In genomic region chr12:27341130-27341870, GRCm38 (mm10) we compare ENCODE assay signal across 9 mouse cellular contexts. TPM values are rescaled to one million over a fixed set of nuclear protein-coding genes. Genes with fewer than 3 reads are reported as not detected.
DNase-seq lines count a peak whose midpoint lies in the region; ATAC-seq and TF ChIP-seq lines count a peak whose summit lies in the region.
"Had no signal": no experiment of that assay in that cellular context is flagged by ENCODE, and none has a peak within 500 bp of the region (broad histone marks: within the 10 kb centered on the region; RNA-seq: fewer than 3 reads in every experiment).

No protein-coding gene starts in this region.

- ATAC-seq in embryonic facial prominence, embryonic 15.5 days (ENCODE audit: insufficient number of reproducible peaks, low FRiP score, low TSS enrichment, low read depth): no peak
- ATAC-seq in megakaryocyte, adult 5-6 weeks (ENCODE audit: poor library complexity, severe bottlenecking): no peak

- H3K4me1 ChIP-seq in kidney, adult 2 months (ENCODE audit: control insufficient read depth, insufficient read depth, low read length): no peaks in the 10 kb centered on the region
- peaks cover 13% of the 10 kb centered on the region; the same call in 1 of the 2 replicates for H3K4me1 ChIP-seq in embryonic facial prominence, embryonic 15.5 days
- peaks cover 22% of the 10 kb centered on the region for H3K4me1 ChIP-seq in hindbrain, embryonic 10.5 days (replicated peaks)

- TF ChIP-seq POLR2A in kidney, adult 2 months (IDR thresholded peaks at IDR 0.05; ENCODE audit: low read depth, low read length): no peak

- 0 out of 2 replicates have a peak, but pooled peaks cover 3% of the 10 kb centered on the region for H3K27me3 ChIP-seq in kidney, adult 2 months (replicated peaks; ENCODE audit: control insufficient read depth, insufficient read depth, low read length)
- no peaks in the 10 kb centered on the region for H3K27me3 ChIP-seq in embryonic facial prominence, embryonic 15.5 days
- no peaks in the 10 kb centered on the region for H3K27me3 ChIP-seq in hindbrain, embryonic 10.5 days (ENCODE audit: insufficient read depth, poor library complexity, severe bottlenecking)

- WGBS in kidney, adult 2 months: 1% methylated on average over 78 of the region's 80 CpGs
- under 1% methylated on average over 80 of the region's 80 CpGs for WGBS in embryonic facial prominence, embryonic 15.5 days
- WGBS in hindbrain, embryonic 10.5 days: under 1% methylated on average over 80 of the region's 80 CpGs

- H3K9me3 ChIP-seq in embryonic facial prominence, embryonic 15.5 days (replicated peaks): no peaks in the 10 kb centered on the region
- no peaks in the 10 kb centered on the region for H3K9me3 ChIP-seq in hindbrain, embryonic 10.5 days

- H3K36me3 ChIP-seq in kidney, adult 2 months (ENCODE audit: control insufficient read depth, insufficient read depth, low read length): no peaks in the 10 kb centered on the region
- H3K36me3 ChIP-seq in embryonic facial prominence, embryonic 15.5 days: no peaks in the 10 kb centered on the region
- peaks cover 39% of the 10 kb centered on the region for H3K36me3 ChIP-seq in hindbrain, embryonic 10.5 days

- peak overlapping the region; percentile 78 for H3K4me2 ChIP-seq in embryonic facial prominence, embryonic 15.5 days (replicated peaks)

- peak; percentile 3 for DNase-seq in kidney, adult 2 months
- no peak for DNase-seq in kidney, adult 8-10 months
- peak; percentile 68 for DNase-seq in hindbrain, embryonic 10.5 days (ENCODE audit: low spot score)
- peak; percentile 37 for DNase-seq in left cerebral cortex, adult 11 months (ENCODE audit: low spot score)
- peak; percentile 49 to 59 for DNase-seq in lung, postnatal 4 days
- peak; percentile 61 to 62 for DNase-seq in right cerebral cortex, postnatal 36 days (ENCODE audit: low spot score in 2 of 2)

- no peak overlapping the region for H3K27ac ChIP-seq in kidney, adult 2 months (ENCODE audit: insufficient read depth, low read depth, low read length)
- H3K27ac ChIP-seq in embryonic facial prominence, embryonic 15.5 days (replicated peaks): peak overlapping the region; percentile 97
- H3K27ac ChIP-seq in hindbrain, embryonic 10.5 days: peak overlapping the region; percentile 99
- H3K27ac ChIP-seq: macrophage had no signal

- peak overlapping the region; percentile 72 for H3K9ac ChIP-seq in embryonic facial prominence, embryonic 15.5 days

- H3K4me3 ChIP-seq in kidney, adult 2 months (ENCODE audit: insufficient read depth, low read depth, low read length): peak overlapping the region; percentile 27
- peak overlapping the region; percentile 82 for H3K4me3 ChIP-seq in embryonic facial prominence, embryonic 15.5 days (replicated peaks)
- H3K4me3 ChIP-seq in hindbrain, embryonic 10.5 days: peak overlapping the region; percentile 100

- no peak for TF ChIP-seq CTCF in kidney, adult 2 months (conservative IDR thresholded peaks at IDR 0.05; ENCODE audit: insufficient read depth, insufficient read length, low read depth, low read length)

RNA-seq across cellular contexts. Expression of gene Sox11, which starts 1.1 kb away (rescaled TPM):
- 0.06 and 0.08 TPM in 2 replicates for polyA plus RNA-seq in kidney, adult 2 months (2012; rRNA removed)
- polyA plus RNA-seq in embryonic facial prominence, embryonic 15.5 days (2015; fragmentation: Nextera tagmentation; extraction: Ambion mirVana): 67.4 and 75.0 TPM in 2 replicates
- polyA plus RNA-seq in hindbrain, embryonic 10.5 days (2016; fragmentation: Nextera tagmentation; extraction: Ambion mirVana): 295 and 388 TPM in 2 replicates
- total RNA-seq in megakaryocyte, adult 5-6 weeks (2015): not detected in 2 replicates
- not detected in 2 replicates for total RNA-seq in megakaryocyte, adult 5-6 weeks (2017)
- polyA plus RNA-seq: macrophage had no signal

Comparison
In these comparisons a context has a peak if more than half of its experiments do, and no peak if none do; other contexts are left out.
1. DNase-seq: peak in kidney, adult 2 months (single experiment), hindbrain, embryonic 10.5 days (single experiment), left cerebral cortex, adult 11 months (single experiment), lung, postnatal 4 days (2 of 2) and right cerebral cortex, postnatal 36 days (2 of 2); none in kidney, adult 8-10 months (0 of 2).
2. H3K4me3 ChIP-seq: peak in every context shown above with its lines; median percentile 100 in hindbrain, embryonic 10.5 days; 82 in embryonic facial prominence, embryonic 15.5 days; 27 in kidney, adult 2 months.
3. RNA of gene Sox11, which starts 1.1 kb away (polyA plus RNA-seq): 295 to 388 TPM in hindbrain, embryonic 10.5 days and 67.4 to 75.0 TPM in embryonic facial prominence, embryonic 15.5 days; 0.06 to 0.08 TPM in kidney, adult 2 months; every median in the first group is over 10 times any median in the second.